Mouse (Mus musculus) thymus, postnatal 4 days (tissue): ENCODE data around the gene Ece1.
"Not testable (repeated sequence)": the region's sequence is repeated elsewhere in the genome, so short reads cannot be mapped to it uniquely, and the experiment has no call there.

Experiments
- DNase-seq: peaks from one replicate; pipeline ENCODE4 v3.0.0; 2021

Gene Ece1

DNA sequence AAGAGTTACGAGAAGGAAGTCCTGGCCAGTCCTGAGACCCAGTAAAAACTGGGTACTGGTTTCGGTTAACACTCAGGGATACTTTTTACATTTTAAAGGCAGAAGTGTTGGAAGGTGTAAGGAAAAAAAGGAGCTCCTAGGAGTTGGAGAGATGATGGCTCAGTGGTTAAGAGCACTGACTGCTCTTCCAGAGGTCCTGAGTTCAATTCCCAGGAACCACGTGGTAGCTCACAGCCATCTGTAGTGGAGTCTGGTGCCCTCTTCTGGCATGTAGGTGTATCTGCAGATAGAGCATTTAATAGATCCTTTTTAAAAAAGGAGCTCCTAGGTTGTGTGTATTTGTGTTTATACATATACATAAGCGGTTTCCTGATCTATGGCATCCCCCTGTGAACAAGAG is 83.3 kb downstream of the Ece1 start:
- no peak for DNase-seq

- no peak for DNase-seq
These were observed 84.4 kb downstream of the Ece1 start for GRCm38 (mm10) chr4:137946419-137946818.

DNA sequence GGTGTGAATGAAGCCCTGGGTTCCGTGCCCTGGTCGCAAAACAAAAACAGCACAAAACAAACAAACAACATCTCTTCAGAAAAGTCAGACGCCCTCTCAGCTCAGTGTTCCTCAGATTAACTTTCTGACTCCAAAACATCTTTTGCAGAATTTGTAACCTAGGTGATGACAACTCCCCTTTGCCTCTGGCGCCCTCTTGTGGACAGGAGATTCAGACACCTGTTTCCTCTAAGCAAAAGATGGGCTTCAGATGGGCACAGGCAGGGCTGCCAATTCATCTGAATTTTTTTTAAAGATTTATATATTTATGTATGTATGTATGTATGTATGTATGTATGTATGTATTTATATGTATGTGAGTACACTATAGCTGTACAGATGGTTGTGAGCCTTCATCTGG is 90.8 kb downstream of the Ece1 start:
- DNase-seq, result peak; percentile 94

GRCm38 (mm10) chr4:137954184-137954583 is 92.1 kb downstream of the Ece1 start:
- no peak for DNase-seq

- DNase-seq, result peak; percentile 29
These were observed 92.9 kb downstream of the Ece1 start for GRCm38 (mm10) chr4:137954926-137955396.

GRCm38 (mm10) chr4:137956260-137956659 is 94.2 kb downstream of the Ece1 start:
- DNase-seq, result no peak

DNA sequence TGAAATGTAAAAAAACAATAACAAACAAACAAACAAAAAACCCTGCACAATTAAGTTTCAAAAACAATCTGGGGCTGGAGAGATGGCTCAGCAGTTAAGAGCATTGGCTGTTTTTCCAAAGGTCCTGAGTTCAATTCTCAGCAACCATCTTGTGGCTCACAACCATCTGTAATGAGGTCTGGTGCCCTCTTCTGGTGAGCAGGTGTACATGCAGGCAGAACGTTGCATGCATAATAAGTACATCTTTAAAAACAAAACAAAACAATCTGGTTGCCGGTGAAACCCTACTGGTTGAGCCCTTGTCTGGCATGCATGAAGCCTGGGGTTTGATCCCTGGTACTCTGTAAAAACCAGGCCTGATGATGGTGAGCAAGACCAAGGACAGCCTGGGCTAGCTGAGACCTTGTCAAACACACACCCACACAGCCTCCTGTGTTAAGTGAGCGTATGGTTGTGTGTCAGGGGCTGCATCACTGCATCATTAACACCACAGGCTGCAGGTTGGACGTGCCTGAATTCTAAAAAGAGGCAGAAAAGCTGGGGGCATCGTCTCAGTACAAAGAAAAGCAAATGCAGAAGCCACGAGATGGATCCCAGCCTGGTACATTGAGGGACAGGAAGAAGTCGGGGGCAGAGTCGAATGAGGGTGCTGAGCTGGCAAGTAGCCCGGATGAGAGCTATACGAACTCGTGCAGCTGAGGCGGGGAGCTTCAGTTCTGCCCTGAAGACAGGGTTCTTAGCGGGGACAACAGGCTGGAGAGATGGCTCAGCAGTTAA is 98.0 kb downstream of the Ece1 start:
- no peak for DNase-seq

GRCm38 (mm10) chr4:137960757-137961156 is 98.7 kb downstream of the Ece1 start:
- no peak for DNase-seq

- no peak for DNase-seq
These were observed 100.8 kb downstream of the Ece1 start for GRCm38 (mm10) chr4:137962643-137963350.

GRCm38 (mm10) chr4:137963431-137963830 is 101.4 kb downstream of the Ece1 start:
- no peak for DNase-seq

GRCm38 (mm10) chr4:137963881-137964584 is 102.0 kb downstream of the Ece1 start:
- peak; percentile 89 for DNase-seq

DNA sequence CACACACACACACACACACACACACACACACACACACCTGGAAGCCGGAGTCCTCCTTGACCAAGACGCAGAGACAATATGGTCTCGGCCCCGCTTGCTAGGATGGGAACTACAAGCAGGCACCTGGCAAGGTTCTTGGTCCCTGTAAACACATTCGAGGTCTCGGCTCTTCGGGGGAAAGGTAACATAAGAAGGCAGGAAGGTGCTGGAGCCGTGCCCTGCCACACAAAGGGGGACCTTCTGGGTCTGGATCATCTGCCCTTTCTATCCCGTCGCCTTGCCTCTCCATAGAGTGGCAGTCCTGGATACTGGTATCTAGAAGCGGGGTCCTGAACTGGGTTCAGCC is 102.5 kb downstream of the Ece1 start:
- DNase-seq, result no peak

GRCm38 (mm10) chr4:137968203-137968602 is 106.2 kb downstream of the Ece1 start:
- DNase-seq, result peak; percentile 75

DNA sequence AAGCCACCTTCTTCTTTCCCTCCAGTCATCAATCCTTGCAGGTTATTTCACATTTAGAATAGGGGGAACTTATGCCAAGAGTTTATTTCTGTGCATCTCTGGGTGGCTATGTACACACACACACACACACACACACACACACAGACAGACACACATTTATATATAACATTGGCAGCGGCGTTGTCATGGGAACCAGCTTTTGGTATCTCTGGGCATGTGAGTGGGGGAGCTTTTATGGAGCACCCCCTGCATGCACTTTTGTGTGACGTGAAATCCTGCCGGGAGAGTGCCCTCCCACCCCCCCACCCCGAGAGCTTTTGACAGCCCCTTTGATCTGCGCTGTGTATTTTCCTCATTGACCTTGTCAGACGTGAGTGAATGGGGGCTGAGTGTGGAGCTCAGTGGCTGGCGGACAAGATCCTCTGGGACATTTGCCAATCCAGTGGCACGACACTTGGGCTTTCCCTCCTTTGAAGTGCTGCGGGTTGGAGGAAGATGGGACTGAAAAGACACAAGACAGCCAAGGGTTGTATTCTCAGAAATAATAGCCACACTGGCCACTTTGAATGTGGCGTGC is 108.7 kb downstream of the Ece1 start:
- not testable (repeated sequence) for DNase-seq

DNA sequence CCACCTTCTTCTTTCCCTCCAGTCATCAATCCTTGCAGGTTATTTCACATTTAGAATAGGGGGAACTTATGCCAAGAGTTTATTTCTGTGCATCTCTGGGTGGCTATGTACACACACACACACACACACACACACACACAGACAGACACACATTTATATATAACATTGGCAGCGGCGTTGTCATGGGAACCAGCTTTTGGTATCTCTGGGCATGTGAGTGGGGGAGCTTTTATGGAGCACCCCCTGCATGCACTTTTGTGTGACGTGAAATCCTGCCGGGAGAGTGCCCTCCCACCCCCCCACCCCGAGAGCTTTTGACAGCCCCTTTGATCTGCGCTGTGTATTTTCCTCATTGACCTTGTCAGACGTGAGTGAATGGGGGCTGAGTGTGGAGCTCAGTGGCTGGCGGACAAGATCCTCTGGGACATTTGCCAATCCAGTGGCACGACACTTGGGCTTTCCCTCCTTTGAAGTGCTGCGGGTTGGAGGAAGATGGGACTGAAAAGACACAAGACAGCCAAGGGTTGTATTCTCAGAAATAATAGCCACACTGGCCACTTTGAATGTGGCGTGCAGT is 112.9 kb downstream of the Ece1 start:
- not testable (repeated sequence) for DNase-seq

DNA sequence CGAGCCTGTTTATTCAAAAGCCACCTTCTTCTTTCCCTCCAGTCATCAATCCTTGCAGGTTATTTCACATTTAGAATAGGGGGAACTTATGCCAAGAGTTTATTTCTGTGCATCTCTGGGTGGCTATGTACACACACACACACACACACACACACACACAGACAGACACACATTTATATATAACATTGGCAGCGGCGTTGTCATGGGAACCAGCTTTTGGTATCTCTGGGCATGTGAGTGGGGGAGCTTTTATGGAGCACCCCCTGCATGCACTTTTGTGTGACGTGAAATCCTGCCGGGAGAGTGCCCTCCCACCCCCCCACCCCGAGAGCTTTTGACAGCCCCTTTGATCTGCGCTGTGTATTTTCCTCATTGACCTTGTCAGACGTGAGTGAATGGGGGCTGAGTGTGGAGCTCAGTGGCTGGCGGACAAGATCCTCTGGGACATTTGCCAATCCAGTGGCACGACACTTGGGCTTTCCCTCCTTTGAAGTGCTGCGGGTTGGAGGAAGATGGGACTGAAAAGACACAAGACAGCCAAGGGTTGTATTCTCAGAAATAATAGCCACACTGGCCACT is 117.1 kb downstream of the Ece1 start:
- DNase-seq, result not testable (repeated sequence)

GRCm38 (mm10) chr4:137982869-137983268 is 120.8 kb downstream of the Ece1 start:
- no peak for DNase-seq

DNA sequence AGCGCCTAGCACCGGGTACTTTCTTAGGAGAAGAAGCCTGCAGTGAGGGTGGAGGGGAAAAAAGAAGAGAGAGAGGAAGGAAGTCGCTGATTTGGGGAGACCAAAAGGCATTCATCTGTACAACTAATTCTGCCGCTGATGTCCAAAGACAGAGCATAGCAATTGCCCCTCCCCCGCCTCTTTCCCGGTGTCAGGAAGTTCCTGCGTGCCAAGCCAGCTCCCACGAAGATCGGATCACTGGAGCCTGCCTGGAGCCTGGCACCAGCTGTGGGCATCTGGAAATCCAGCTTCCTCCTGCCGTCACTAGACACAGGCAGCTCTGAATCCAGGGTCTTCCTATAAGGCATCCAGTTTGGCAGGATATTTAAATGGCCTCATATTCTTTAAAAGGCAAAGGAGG is 122.2 kb downstream of the Ece1 start:
- no peak for DNase-seq

DNA sequence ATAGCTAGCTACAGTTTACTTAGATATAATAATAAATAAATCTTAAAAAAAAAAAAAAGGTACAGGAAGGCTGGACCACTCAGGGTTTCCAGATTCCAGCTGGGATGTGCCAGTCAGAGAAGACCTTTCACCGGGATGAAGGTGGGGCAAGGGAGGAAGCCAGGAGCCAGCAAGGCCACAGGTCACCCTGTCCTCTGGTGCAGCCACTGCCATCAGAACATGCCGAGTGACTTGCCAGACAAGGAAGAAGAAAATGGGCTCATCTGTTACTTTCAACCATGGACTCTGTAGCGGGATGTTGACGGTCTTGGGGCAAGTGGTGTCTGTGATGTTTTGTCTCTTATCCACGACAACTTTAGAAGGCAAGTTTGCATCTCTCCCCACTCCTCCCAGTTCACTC is 122.7 kb downstream of the Ece1 start:
- no peak for DNase-seq

DNA sequence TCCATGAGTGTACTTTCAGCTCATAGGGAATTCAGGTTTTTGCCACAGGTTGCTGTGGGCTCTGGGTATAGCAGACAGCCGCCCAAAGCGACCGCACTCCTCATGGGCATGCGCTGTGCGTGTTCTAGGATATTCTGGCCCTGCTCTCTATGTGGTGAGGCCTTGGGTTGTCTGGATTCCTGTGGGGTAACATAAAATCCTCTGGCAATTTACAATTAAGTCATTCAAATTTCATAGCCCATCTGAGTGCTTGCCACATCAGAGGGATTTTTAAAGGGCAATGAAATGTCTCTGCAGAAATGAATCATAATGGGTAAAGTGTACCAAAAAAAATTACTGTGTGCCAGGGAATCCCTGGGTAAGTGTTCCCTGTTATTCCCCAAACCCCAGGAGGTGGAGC is 127.4 kb downstream of the Ece1 start:
- no peak for DNase-seq

DNA sequence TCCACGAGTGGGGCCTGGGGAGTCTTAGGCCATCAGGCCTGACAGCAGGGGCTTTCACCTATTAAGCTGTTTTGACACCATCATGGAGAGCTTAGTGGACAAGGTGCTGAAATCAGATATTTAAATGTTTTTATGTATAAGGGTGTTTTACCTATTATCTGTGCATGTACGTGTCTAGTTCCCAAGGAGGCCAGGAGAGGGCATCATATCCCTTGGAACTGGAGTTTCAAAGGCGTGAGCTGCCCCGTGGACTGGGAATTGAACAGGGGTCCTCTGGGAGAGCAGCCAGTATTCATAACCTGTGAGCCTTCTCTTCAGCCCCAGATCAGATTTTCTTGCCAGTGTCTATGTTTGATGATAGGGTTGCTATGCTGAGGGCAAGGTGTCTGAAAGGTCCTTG is 128.4 kb downstream of the Ece1 start:
- no peak for DNase-seq

DNA sequence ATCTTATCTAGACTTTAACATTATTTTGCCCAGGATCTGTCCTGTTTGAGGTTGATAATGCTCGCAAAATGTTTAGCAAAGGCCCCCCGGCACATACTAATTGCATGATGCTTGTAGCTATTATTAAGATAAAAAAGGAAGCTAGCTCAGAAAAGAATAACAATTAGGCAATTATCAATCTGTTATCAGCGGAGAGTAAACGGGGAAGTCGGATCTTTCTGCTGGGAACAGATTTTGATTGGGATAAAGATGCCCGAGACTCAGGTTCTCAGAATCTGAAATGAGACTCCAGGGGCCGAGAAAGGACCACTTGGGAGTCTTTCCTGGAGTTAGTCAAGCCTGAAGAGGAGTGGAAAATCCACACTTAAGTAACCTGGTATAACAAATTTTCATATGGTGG is 129.2 kb downstream of the Ece1 start:
- no peak for DNase-seq

DNA sequence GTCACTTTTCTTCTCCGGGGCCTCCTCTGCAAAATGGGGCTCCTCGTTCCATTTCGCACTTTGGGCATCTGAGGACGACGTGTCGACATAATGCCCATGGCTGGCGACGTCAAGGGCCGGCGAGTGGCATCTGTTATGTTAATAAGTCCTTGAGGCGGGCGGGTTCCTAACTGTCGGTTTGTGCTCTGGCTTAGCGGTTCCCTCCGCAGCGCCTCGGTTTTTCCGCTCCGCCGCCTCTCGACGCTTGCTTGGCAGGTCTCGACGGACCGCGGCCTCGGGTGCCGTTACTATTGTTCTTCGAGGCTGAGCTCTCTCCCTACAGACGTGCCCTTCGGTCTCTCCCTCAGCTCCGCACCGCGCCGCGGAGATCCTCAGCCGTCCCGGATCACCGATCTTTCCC is 130.9 kb downstream of the Ece1 start, which contains the start of gene Eif4g3:
TSS of gene Eif4g3 (plus strand) at position 133 of the 400 bp plus-strand sequence.
- DNase-seq, result no peak
